Mouse (Mus musculus) C2C12 (cell line): ENCODE data around the gene Reck.

Experiments
- CTCF ChIP-seq: IDR thresholded peaks from one replicate; pipeline ENCODE4 v1.5.1; 2011; ENCODE audit not compliant: control insufficient read depth, insufficient read depth, insufficient read length
- MAX ChIP-seq: IDR thresholded peaks from one replicate; pipeline ENCODE4 v1.6.1; 2011; ENCODE audit warnings: mild to moderate bottlenecking, control low read depth
- MYOD1 ChIP-seq: IDR thresholded peaks from one replicate; pipeline ENCODE4 v1.6.1; 2011; ENCODE audit warnings: low read depth; ENCODE audit not compliant: control insufficient read depth, insufficient read length
- MYOG ChIP-seq: IDR thresholded peaks from one replicate; pipeline ENCODE4 v1.6.1; 2011; ENCODE audit not compliant: control insufficient read depth, insufficient read length; ENCODE audit errors: extremely low read depth
- USF1 ChIP-seq: IDR thresholded peaks from one replicate; pipeline ENCODE4 v1.6.1; 2011; ENCODE audit warnings: low read depth, mild to moderate bottlenecking, control low read depth, moderate library complexity

- TF ChIP-seq CTCF: no peak
- TF ChIP-seq USF1: no peak
- TF ChIP-seq MYOG: no peak
- no peak for TF ChIP-seq MAX
- TF ChIP-seq MYOD1: no peak
Observed at GRCm38 (mm10) chr4:43920602-43921001, 45.3 kb downstream of the Reck start.
